Mouse (Mus musculus) thymus, postnatal 4 days (tissue): Measurements from ENCODE around the gene Inca1.
A peak's percentile ranks its signal among the peaks of the same experiment; 100 is the strongest.

Source experiments
- DNase-seq: peaks from one replicate; pipeline ENCODE4 v3.0.0; 2021

Inca1 gene

DNA sequence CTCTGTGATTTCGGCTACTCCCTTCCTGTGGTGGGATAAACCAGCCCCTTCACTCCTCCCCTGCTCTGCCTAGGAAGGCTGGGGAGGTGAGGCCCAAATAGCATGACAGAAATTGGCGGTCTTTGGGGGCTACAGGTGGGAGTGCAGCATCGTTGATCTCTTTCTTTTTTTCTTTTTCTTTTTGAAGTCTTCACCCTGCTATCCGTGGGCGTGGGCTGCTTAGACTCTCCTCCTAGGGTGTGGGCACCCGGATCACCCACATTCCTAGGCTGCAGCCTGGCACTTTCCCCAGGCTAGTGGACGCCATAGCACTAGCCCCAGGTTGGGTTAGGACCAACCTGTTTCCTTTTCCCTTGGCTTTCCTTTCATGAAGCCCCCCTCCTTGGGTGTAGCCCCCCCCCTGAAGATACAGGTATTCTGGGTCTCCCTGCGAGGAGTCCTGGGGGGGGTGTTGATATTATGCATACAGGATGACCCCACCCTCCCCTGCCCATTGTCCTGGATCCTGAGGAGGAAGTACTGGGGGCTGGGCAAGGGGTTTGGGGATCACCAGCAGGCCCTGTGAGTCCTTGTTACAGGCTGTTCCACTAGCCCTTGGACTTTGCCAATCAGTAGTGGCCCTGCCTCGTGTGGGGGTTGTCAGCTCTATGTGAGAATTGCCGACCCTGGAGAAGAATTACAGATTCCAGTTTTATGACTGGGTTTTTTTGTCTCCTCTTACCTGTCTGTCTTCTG is 1.4 kb upstream of the Inca1 start:
- peak; percentile 26 for DNase-seq

DNA sequence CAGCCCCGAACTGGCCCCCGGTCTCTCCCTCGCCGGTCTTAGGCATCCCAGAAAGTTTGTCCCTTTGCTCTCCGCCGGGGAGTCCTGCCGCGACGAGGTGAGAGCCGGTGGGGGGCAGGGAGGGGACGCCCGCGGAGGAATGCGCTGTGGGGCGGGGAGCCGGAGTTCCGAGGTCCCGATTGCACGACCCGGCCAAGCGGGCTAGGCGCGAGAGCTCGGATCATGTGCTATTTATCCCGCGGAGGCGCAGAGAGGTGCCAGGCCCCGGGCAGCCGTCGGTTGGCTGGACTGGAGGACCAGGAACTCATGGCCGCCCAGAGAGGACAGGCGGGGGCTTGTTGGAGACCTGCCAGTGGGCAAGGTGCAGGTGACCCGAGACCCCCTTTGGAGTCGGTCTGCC is 658 bp upstream of the Inca1 start:
- peak; percentile 74 for DNase-seq

DNA sequence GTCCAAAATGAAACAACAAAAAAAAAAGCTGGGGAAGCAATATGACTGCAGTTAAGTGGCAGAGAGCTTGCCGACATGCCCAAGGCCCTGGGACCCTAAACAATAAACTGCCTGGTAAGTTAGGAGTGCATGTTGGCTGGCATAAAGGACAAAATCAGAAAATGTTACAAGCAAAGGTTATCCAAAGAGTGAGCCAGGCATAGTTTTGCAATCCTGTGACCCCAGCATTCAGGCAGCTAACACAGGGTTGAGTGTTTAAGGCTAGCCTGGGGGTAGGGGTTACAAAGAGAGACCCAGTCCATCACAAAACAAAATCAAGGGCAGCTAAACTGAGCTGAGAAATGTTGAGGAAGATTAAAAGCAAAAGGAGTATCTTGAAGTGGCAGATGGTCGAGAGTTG is 904 bp downstream of the Inca1 start:
- DNase-seq = no peak

GRCm38 (mm10) chr11:70697376-70697775 is 2.6 kb downstream of the Inca1 start:
- peak; percentile 39 for DNase-seq

DNA sequence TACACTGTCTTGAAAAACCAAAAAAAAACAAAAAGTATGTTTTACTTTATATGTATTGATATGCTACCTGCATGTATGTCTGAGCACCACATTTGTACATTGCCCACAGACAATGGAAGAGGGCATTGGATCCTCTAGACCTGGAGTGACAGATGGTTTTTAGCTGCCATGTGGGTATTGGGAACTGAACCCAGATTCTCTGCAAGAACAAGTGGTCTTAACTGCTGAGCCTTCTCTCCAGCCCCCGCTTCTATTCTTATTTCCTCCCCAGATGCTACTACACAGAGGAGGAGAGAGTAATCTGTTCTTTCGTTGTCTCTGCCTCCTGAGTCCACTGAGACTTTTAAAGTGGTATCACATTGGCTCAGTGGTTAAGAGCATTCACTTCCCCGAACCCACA is 6.5 kb downstream of the Inca1 start:
- DNase-seq = no peak

DNA sequence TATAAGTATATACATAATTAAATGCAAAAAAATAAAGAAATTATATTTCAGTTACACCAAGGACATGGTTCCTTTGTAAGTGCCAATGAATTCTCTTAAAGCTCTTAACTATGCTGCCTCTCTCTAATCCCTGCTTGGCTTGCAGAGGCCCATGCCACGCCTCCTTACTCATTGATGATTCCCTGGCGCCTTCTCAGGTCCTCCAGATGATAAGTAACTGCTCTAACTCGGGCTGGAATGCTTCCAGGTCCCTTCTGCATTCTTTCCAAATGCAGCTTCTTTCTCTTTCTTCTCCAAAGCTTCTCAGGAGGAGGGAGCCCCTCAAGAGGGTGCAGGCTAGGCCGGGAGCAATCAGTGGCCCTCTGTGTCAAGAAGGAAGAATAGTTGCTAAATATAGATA is 10.4 kb downstream of the Inca1 start:
- no peak for DNase-seq

- DNase-seq = no peak
Observed at GRCm38 (mm10) chr11:70688372-70688771, 11.6 kb downstream of the Inca1 start.

DNA sequence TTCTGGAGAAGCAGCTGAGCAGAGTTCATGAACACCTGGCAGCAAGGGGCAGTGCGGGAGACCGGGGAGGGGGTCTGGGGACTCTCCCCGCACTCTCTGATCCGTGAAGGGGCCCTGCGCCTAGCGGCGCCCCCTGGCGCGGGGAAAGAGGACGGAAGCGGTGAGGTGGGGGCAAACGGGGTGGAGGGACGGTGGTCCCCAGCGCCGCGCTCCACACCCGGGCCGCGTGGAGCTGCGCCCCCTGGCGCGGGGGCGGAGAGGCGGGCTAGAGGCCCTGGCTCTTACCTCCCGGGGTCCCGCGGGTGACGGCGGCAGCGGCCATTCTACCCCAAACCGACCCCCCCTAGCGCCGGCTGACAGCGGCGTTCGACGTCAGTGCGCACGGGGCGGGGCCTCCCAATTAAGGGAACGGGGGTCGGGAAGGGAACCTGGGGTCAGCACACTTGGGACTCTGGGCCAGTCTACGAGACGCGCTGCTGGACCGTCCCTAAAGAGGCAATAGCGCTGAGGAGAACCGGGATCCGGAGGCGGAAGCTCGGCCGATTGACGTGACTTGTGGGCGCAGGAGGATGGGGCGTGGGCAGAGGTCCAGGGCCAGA is 12.3 kb downstream of the Inca1 start, which contains the start of gene Camta2:
Gene Camta2 (minus strand): TSS at position 505 of the 599 bp plus-strand sequence.
- DNase-seq = peak; percentile 95

DNA sequence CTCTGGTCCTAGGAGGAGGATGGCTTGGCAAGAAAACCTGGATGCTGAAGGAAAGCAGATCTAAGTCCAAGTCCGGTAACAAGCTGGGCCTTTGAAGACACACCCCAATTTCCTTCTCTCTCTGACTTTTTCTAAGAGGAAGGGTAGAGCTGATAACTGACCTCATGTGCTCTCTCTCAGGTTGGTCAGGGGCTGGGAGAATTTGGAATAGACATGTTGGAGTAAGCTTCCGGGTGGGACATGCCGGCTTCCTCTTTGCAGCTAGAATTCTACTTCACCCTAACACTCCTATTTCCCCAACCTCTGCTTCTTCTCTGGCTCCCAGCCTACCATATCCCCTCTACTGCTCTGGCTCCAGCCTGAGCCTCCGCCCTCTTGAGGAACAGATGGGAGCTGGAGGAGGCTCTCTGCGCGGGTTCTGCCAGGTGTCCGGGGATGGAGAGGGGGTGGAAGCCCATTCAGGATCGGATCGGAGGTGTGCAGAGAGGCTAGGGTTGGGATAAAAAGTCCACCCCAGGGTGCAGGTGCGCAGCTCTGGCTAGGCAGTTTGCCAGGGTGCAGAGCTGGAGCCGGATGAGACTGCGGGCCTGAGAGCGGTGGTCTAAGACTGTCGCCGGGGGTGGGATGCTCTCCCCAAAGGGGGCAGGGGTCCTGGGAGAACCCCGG is 12.9 kb downstream of the Inca1 start:
- no peak for DNase-seq

- DNase-seq = no peak
Observed at GRCm38 (mm10) chr11:70683640-70684039, 16.3 kb downstream of the Inca1 start.

DNA sequence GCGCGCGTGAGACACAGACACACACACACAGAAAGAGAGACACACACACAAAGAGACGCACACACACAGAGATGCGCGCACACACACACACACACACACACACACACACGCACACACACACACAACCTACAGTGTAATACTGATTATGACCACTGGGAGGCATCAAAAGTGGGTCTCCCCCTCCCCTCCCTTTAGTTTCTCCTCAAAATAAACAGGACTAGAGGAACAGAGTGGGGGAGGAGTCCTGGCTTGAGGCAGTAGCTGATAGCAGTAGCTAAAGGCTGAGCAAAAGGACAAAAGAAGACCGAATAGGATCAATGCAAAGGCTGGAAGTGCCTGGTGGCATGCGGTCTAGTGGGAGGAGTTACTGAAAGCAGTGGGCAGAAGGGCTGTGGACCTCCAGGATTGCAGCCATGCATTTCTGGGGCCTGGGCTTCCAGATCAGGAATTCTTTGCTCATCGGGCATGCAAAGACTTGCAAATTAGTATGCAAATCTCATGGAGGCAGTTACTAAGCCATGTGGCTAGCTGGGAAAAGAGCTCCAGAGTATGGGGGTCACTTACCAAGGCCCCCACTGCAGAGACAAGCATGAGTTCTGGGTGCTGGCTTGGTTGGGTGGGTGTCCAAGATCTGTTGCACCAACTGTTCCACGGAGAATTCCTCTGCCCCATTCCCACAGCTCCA is 17.9 kb downstream of the Inca1 start:
- DNase-seq = peak; percentile 46

DNA sequence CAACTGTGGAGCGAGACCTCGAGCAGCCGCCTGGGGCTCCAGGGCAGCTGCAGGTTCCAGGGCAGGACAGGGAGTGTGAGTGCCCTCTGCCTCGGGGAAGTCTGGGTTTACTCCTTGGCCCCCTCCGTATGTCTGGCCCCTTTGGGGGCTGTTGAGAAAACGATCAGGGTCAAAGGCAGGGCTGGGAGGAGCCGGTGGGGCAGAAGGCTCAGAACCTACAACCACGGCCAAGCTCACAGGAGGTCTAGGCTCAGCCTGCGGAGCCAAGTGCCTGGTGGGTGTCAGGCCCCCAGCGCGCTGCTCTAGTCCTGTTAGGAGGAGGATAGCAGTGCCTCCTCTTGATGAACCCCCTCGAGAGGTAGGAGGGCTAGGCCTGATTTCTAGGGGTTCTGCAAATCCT is 18.8 kb downstream of the Inca1 start:
- no peak for DNase-seq

- no peak for DNase-seq
Observed at GRCm38 (mm10) chr11:70679894-70680293, 20.1 kb downstream of the Inca1 start.

DNA sequence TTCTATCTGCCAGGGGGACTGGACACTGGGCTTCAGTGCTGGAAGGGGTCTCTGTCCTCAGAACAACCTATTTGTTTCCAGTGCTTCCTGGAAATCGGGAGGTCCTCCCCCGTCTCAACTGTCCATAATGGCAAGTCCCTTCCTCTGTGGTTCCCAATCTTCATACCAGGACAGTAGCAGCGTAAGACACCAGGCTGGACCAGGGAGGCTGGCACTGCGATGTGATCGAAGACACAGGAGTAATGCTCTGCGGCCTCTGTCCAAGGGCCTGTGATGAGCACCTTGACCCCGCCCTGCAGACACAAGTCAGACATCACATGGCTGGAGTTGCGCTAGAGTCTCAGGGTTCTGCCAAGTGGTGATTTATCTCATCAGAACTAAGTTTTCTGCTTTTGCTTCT is 20.6 kb downstream of the Inca1 start:
- DNase-seq = no peak

DNA sequence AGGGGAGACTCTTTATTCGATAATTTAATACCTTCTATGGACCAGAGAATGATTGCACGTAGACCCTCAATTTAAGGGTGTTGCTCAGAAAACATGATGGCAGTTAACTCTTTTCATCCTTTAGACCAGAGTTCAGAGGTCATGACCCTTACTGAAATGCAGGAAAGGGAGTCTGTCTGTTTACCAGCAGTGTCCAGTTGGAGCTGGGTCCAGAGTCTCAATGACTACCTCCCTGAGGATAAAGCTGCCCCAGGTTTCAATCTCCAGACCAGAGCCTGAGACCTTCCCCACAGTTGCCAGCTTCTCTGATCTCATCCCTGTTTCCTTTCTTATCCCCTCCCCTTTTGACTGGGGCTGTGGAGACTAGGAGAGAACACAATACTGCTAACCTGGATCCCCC is 21.4 kb downstream of the Inca1 start:
- DNase-seq = no peak

- DNase-seq = peak; percentile 3
Observed at GRCm38 (mm10) chr11:70678092-70678491, 21.9 kb downstream of the Inca1 start.

DNA sequence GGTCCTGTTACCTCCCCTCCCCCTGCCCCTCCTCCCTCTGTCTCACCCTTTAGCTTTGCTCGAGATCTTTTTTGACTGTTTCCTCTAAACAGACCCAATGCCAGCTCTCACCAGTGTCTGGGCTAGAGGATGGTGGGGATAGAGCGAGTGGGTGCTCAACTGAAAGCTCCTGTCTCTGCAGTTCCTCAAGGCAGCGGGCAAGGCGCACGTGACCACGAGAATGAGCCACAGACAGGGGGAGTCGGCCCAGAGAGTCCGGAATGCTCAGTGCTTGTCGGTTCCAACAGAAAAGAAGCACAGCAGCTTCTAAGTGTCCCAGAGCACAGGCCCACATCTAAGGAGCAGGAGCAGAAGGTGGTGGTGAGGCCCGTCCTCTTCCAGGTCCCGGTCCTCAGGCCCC is 25.5 kb downstream of the Inca1 start:
- no peak for DNase-seq

DNA sequence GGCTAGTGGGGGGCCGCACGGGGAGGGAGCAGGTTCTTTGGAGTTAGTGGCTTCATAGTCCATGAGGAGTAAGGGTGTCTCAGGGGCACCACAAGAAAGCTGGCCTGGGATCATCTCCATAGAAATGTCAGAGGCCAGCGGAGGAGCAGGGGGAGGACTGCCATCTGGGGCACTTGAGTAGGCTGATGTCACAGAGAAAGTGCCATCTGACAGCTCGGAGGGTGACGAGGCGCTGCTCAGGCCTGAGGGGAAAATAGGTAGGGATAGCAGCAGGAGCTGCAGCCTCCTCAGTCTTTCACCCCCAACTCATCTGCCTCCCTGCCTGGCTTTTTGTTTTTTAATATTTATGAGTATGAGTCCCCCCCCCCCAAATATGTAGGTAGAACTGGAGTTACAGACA is 25.9 kb downstream of the Inca1 start:
- DNase-seq = no peak

- DNase-seq = peak; percentile 7
Observed at GRCm38 (mm10) chr11:70671333-70672047, 28.5 kb downstream of the Inca1 start.

DNA sequence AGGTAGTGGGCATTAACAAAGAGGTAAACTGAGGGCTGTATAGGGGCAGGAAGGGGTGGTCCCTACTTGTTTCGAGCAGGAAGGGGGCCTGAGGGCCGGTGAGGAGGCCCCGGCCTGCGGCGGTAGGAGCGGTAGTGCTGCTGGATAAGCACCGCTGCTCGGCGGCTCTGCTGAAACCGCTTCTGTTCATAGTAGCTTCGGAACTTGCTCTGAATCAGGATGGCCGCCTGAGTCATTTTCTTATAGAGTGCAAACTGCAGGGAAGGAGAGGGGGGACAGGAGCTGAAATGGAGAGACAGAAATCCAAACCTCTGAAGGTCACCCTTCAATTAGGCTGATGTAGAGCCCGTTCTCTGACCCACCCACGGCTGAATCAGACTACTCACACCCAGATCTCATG is 29.5 kb downstream of the Inca1 start:
- peak; percentile 36 for DNase-seq

- DNase-seq = peak; percentile 94
Observed at GRCm38 (mm10) chr11:70669582-70670345, 30.2 kb downstream of the Inca1 start.
